Mouse (Mus musculus) monocyte, adult 5-6 weeks (primary cell): ENCODE data around the gene Gm45713. TPM values are rescaled to one million over a fixed set of nuclear protein-coding genes. Genes with fewer than 3 reads are reported as not detected.
A peak's percentile ranks its signal among the peaks of the same experiment; 100 is the strongest.
"Not testable (repeated sequence)": the region's sequence is repeated elsewhere in the genome, so short reads cannot be mapped to it uniquely, and the experiment has no call there.

Experiments used
- ATAC-seq: fragments of 153-309, 156-312 bp; replicated peaks from 2 replicates; pipeline ENCODE4 v1.8.0; 2017; ENCODE audit warnings: mild to moderate bottlenecking; ENCODE audit not compliant: low TSS enrichment, insufficient number of reproducible peaks, severe bottlenecking, poor library complexity, low FRiP score
- total RNA-seq: library from RNA; stranded (forward); fragments of 200-1000, 200-491, 200-594 nt; gene quantifications from 3 replicates; pipeline ENCODE4 v1.2.3, GENCODE M21; 2017

Gm45713 gene
- total RNA-seq, result 1.5 TPM in 1 of 3 replicates, not detected in the others

GRCm38 (mm10) chr7:45135993-45136567 is at the start of gene Gm45713, which contains the start of gene Flt3l:
Gene Gm45713, minus strand, starts transcription at chr7:45136231.
Gene Flt3l, minus strand, starts transcription at chr7:45136432.
- ATAC-seq, result peak; percentile 92

GRCm38 (mm10) chr7:45183672-45184071 is 47.6 kb upstream of the Gm45713 start:
- no peak for ATAC-seq

- no peak for ATAC-seq
Observed at GRCm38 (mm10) chr7:45182606-45183005, 46.6 kb upstream of the Gm45713 start.

- peak; percentile 86 for ATAC-seq
Observed at GRCm38 (mm10) chr7:45182199-45182601, 46.2 kb upstream of the Gm45713 start.

- ATAC-seq, result no peak
Observed at GRCm38 (mm10) chr7:45181540-45181939, 45.5 kb upstream of the Gm45713 start.

- ATAC-seq, result no peak
Observed at GRCm38 (mm10) chr7:45180896-45181477, 45.0 kb upstream of the Gm45713 start, which contains the start of gene Pth2. Gene Pth2, plus strand, starts transcription at chr7:45180995.

GRCm38 (mm10) chr7:45179469-45179868 is 43.4 kb upstream of the Gm45713 start, which contains the start of gene Gfy:
Gene Gfy, minus strand, starts transcription at chr7:45179569.
- ATAC-seq, result no peak

- ATAC-seq, result no peak
Observed at GRCm38 (mm10) chr7:45178550-45178949, 42.5 kb upstream of the Gm45713 start.

GRCm38 (mm10) chr7:45176356-45176755 is 40.3 kb upstream of the Gm45713 start:
- ATAC-seq, result no peak

- ATAC-seq, result no peak
Observed at GRCm38 (mm10) chr7:45175929-45176328, 39.9 kb upstream of the Gm45713 start.

- ATAC-seq, result no peak
Observed at GRCm38 (mm10) chr7:45175398-45175797, 39.4 kb upstream of the Gm45713 start.

- no peak for ATAC-seq
Observed at GRCm38 (mm10) chr7:45174567-45175280, 38.7 kb upstream of the Gm45713 start.

- ATAC-seq, result not testable (repeated sequence)
Observed at GRCm38 (mm10) chr7:45173772-45174171, 37.7 kb upstream of the Gm45713 start.

GRCm38 (mm10) chr7:45172974-45173373 is 36.9 kb upstream of the Gm45713 start:
- ATAC-seq, result no peak

- ATAC-seq, result no peak
Observed at GRCm38 (mm10) chr7:45169495-45169894, 33.5 kb upstream of the Gm45713 start.

- ATAC-seq, result no peak
Observed at GRCm38 (mm10) chr7:45168656-45169055, 32.6 kb upstream of the Gm45713 start.

GRCm38 (mm10) chr7:45167761-45168445 is 31.9 kb upstream of the Gm45713 start:
- no peak for ATAC-seq

- ATAC-seq, result no peak
Observed at GRCm38 (mm10) chr7:45166950-45167401, 30.9 kb upstream of the Gm45713 start.

GRCm38 (mm10) chr7:45165701-45166100 is 29.7 kb upstream of the Gm45713 start:
- ATAC-seq, result no peak
